Mouse (Mus musculus) liver, embryonic 14.5 days (tissue): Measurements from ENCODE around the gene Pard6a.

Experiments used
- CTCF ChIP-seq: IDR thresholded peaks from 2 replicates; pipeline ENCODE4 v1.5.1; 2016; ENCODE audit warnings: antibody characterized with exemption, low read depth, control low read depth
- EP300 ChIP-seq: IDR thresholded peaks from 2 replicates; pipeline ENCODE4 v1.6.1; 2016; ENCODE audit warnings: antibody characterized with exemption, low read depth

DNA sequence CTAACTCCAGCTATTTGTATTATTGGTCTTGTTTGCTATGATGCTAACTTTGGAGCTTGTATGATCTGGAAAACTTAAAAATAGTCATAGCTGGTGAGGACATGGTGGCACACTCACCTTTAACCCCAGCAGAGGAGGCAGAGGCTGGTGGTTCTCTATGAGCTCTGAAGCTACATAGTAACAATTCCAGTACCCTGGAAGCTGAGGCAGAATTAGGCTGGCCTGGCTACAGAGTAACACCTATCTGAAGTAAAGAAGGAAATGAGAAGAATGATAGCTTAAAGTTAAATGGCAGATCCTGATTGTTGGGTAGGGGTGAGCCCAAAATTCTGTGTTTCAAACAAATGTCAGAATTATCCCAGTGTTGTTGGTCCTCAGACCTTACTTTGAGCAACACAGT lies 43.3 kb upstream of the Pard6a start:
- no peak for TF ChIP-seq CTCF
- TF ChIP-seq EP300, result no peak
